Mouse (Mus musculus): ENCODE measurements around the gene Prph.

Prph gene

DNA sequence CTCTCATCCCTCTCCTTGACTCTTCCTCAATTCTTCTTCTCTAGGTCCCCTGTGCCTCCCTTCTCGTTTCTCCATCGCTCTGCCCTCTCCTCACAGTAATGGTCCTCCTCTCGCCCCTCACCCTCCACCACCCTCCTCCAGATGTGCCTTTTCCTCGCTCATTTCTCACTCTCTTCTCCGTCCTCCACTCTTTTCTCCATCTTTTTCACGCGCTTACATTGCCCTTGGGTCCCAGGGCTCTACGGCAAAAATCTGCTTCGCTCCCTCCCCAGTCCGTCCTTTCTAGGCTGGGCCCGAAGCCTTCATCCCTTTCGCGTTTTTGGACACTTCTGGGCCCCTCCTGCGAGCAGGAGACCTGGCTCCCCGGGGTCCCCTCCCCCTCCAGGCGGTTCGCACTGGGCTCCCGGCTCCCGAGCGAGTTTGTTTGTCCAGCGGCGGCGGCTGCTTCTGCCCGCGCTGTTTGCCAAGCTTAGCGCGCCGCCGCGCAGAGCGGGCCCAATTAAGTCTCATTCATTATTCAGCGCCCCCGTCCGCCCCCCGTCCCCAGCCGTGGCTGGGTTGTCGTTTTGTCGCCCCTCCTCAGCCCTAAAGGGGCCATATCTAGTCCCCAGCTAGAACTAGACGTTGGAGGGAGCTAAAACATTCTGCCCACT is 43.0 kb downstream of the Prph start:
- no peak for DNase-seq (ENCODE audit: low spot score in 2 of 2)

- DNase-seq (ENCODE audit: low spot score in 2 of 2) = no peak
These were observed 43.5 kb downstream of the Prph start for GRCm38 (mm10) chr15:99098493-99098861.

DNA sequence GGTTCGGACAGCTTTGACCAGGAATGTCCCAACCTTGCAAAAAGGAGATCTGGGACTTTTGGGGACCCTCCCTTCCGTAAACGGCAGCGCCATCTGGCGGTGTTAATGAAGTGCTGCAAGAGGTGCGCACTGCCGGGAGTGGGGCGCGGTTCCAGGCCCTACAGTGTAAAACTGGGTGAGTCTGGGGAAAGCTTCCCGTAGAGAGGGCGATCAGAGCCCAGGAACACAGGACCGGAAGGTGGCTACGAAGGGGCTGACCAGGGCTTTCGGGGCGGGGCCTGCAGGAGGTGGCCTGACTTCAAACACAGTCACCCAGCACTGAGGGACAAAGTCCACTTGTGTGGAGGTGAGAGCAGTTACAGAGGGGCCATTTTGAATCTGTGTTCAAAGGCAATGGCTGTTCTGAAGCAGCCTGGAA is 44.2 kb downstream of the Prph start:
- DNase-seq (ENCODE audit: low spot score in 2 of 2) = no peak

DNA sequence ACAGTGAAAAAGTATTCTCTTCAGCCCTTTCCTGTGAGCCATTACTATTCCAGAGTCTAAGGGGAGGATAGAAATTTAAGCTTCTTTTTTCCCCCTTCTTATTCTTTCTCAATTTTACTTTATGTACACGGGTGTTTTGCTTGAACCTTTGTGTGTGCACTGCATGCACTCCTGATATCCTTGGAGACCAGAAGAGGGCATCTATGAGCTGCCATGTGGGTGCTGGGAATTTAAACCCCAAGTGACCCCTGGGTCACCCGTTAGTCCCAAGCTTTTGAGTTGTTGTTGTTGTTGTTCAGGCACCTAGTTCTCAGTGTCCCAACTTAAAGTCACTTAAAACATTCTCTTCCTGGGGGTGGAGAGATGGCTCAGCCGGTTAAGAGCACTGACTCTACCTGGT is 45.0 kb downstream of the Prph start:
- DNase-seq (ENCODE audit: low spot score in 2 of 2) = no peak

GRCm38 (mm10) chr15:99105238-99105637 is 50.3 kb downstream of the Prph start:
- no peak for DNase-seq (ENCODE audit: low spot score in 2 of 2)

DNA sequence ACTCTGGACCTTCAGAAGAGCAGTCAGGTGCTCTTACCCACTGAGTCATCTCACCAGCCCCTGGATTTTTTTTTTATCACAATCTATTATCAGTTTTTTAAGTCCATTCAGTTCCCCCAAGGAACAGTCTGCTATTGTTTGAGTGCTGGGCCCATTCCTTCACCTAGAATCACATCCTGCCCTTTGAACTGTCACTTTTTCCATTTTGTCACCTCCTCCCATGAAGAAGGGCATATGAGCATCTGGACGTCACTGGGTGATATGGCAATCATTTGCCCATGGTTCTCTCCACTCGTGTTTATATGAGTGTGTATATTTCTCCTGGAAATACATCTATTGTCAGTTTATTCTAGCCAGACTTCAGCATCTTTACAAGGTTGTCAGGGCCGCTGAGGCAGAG is 52.9 kb downstream of the Prph start:
- DNase-seq (ENCODE audit: low spot score in 2 of 2) = no peak
